Comparison of ENCODE assay signal across 8 mouse cellular contexts in genomic region chr11:6291401-6292115, GRCm38 (mm10). TPM values are rescaled to one million over a fixed set of nuclear protein-coding genes. Genes with fewer than 3 reads are reported as not detected.
DNase-seq lines count a peak whose midpoint lies in the region; ATAC-seq lines count a peak whose summit lies in the region.

TSS of gene Ogdh (plus strand) at chr11:6291633.

- peak within 1 kb of the TSS; percentile 98 for H3K27ac ChIP-seq in brown adipose tissue, adult 24 weeks (replicated peaks; ENCODE audit: low read depth, low read length)
- peak within 1 kb of the TSS; percentile 94 for H3K27ac ChIP-seq in heart, embryonic 13.5 days (replicated peaks)
- H3K27ac ChIP-seq in liver, embryonic 12.5 days = peak within 1 kb of the TSS; percentile 97
- H3K27ac ChIP-seq in stomach, embryonic 15.5 days = peak within 1 kb of the TSS; percentile 91

- no peaks in the 10 kb centered on the region for H3K27me3 ChIP-seq in heart, embryonic 13.5 days (replicated peaks)
- H3K27me3 ChIP-seq in liver, embryonic 12.5 days (replicated peaks) = no peaks in the 10 kb centered on the region
- no peaks in the 10 kb centered on the region for H3K27me3 ChIP-seq in stomach, embryonic 15.5 days (replicated peaks)

- peak; percentile 100 for DNase-seq in CD4-positive, CD25-positive, alpha-beta regulatory T cell, adult 2 months (ENCODE audit: low read depth, low spot score)
- peak; percentile 64 for DNase-seq in fat pad, adult 2 months (ENCODE audit: extremely low read depth, low read depth, low spot score)
- DNase-seq in kidney, postnatal 10 days = peak; percentile 100
- peak; percentile 99 for DNase-seq in natural killer cell, adult 2 months (ENCODE audit: low spot score in 2 of 2)

- peak within 1 kb of the TSS; percentile 72 for H3K4me2 ChIP-seq in heart, embryonic 13.5 days
- peak within 1 kb of the TSS; percentile 70 for H3K4me2 ChIP-seq in liver, embryonic 12.5 days
- H3K4me2 ChIP-seq in stomach, embryonic 15.5 days = peak within 1 kb of the TSS; percentile 69

- no peaks in the 10 kb centered on the region for H3K9me3 ChIP-seq in heart, embryonic 13.5 days
- H3K9me3 ChIP-seq in liver, embryonic 12.5 days (replicated peaks) = no peaks in the 10 kb centered on the region
- no peaks in the 10 kb centered on the region for H3K9me3 ChIP-seq in stomach, embryonic 15.5 days

- H3K4me1 ChIP-seq in brown adipose tissue, adult 24 weeks (ENCODE audit: control insufficient read depth, insufficient read depth, insufficient read length, low read length) = 0 out of 2 replicates have a peak, but pooled peaks cover 2% of the 10 kb centered on the region
- peaks cover 38% of the 10 kb centered on the region for H3K4me1 ChIP-seq in heart, embryonic 13.5 days
- peaks cover 49% of the 10 kb centered on the region for H3K4me1 ChIP-seq in liver, embryonic 12.5 days
- no peaks in the 10 kb centered on the region; the same call in 1 of the 2 replicates for H3K4me1 ChIP-seq in stomach, embryonic 15.5 days

- peak within 1 kb of the TSS; percentile 94 for H3K4me3 ChIP-seq in brown adipose tissue, adult 24 weeks (ENCODE audit: insufficient read depth, low read depth, low read length)
- peak within 1 kb of the TSS; percentile 77 for H3K4me3 ChIP-seq in heart, embryonic 13.5 days
- peak within 1 kb of the TSS; percentile 88 for H3K4me3 ChIP-seq in liver, embryonic 12.5 days
- peak within 1 kb of the TSS; percentile 72 for H3K4me3 ChIP-seq in stomach, embryonic 15.5 days (replicated peaks)

- H3K36me3 ChIP-seq in heart, embryonic 13.5 days = no peaks in the 10 kb centered on the region
- H3K36me3 ChIP-seq in liver, embryonic 12.5 days = peaks cover under 1% of the 10 kb centered on the region
- H3K36me3 ChIP-seq in stomach, embryonic 15.5 days = no peaks in the 10 kb centered on the region

- under 1% methylated on average over 77 of the region's 77 CpGs for WGBS in heart, embryonic 13.5 days
- under 1% methylated on average over 77 of the region's 77 CpGs for WGBS in liver, embryonic 12.5 days (ENCODE audit: insufficient replicate concordance)
- under 1% methylated on average over 77 of the region's 77 CpGs for WGBS in stomach, embryonic 15.5 days

- H3K9ac ChIP-seq in heart, embryonic 13.5 days = peak within 1 kb of the TSS; percentile 89
- H3K9ac ChIP-seq in liver, embryonic 12.5 days = peak within 1 kb of the TSS; percentile 85
- H3K9ac ChIP-seq in stomach, embryonic 15.5 days = peak within 1 kb of the TSS; percentile 47; the same call in 1 of the 2 replicates

- peak; percentile 94 for ATAC-seq in heart, embryonic 13.5 days (ENCODE audit: extremely low read depth, insufficient number of reproducible peaks, low FRiP score, low TSS enrichment)
- ATAC-seq in liver, embryonic 12.5 days = peak; percentile 90
- peak; percentile 95 for ATAC-seq in stomach, embryonic 15.5 days (ENCODE audit: insufficient read depth, low FRiP score, low read depth)

RNA-seq across cellular contexts. Expression of gene Ogdh, which starts in this region (rescaled TPM):
- polyA plus RNA-seq in brown adipose tissue, adult 24 weeks (2012; ENCODE audit: insufficient read depth, insufficient read length, missing spikeins) = 1,179 and 1,285 TPM in 2 replicates
- polyA plus RNA-seq in heart, embryonic 13.5 days (2015; fragmentation: Nextera tagmentation; extraction: Ambion mirVana) = 226 and 229 TPM in 2 replicates
- 119 and 123 TPM in 2 replicates for polyA plus RNA-seq in liver, embryonic 12.5 days (2016; fragmentation: Nextera tagmentation; extraction: Ambion mirVana)
- 100 and 115 TPM in 2 replicates for polyA plus RNA-seq in stomach, embryonic 15.5 days (2015; fragmentation: Nextera tagmentation; extraction: Ambion mirVana)

Comparison
In these comparisons a context has a peak if more than half of its experiments do, and no peak if none do; other contexts are left out.
1. Peak in every context shown above with its lines: DNase-seq, ATAC-seq, H3K4me3 ChIP-seq and H3K27ac ChIP-seq.